Mouse (Mus musculus): ENCODE results near the gene Cwc22.
A peak's percentile ranks its signal among the peaks of the same experiment; 100 is the strongest.

The Cwc22 gene

DNA sequence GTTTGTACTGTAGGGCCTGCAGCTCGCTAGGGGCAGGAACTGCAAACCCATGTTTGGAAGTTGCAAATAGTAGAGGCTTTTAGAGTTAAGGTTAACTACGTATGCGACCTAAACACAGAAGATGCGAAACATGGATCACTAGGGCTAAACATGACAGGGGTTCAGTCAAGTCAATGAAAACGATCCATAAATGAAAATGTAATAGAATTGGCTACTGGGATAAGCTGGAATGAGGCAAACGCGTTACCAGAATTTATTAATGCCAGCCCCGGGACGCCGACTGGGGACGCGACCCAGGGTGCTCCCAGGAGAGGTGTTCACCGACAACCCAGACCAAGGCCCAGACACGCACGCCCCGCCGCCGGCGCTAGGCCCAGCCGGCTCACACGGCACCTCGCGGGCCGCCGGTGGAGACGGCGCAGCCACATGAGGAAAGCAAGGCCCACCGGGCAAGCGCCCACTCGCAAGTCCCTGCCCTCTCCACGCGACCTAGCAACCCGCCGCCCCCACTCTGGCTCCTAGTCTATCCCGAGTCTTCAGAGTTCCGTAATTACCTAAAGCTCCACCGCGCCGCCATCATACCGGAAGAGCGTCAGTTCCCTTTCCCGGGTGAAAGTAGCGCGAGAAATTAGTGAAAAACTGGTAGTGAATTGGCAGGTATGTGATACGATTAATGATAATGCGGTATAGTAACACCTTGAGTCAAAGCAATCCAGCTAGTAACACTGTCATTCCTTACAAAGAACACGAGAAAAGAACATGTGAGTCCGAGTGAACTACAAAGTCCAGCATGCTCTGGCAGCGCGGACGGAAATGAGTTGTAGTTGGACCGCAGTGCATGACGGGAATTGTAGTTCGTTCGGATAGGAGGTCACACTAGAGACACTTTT, at the start of gene Cwc22:
Cwc22 (minus strand) TSS at position 780 of the 890 bp plus-strand sequence.
- DNase-seq (ENCODE audit: extremely low spot score), result peak; percentile 88

DNA sequence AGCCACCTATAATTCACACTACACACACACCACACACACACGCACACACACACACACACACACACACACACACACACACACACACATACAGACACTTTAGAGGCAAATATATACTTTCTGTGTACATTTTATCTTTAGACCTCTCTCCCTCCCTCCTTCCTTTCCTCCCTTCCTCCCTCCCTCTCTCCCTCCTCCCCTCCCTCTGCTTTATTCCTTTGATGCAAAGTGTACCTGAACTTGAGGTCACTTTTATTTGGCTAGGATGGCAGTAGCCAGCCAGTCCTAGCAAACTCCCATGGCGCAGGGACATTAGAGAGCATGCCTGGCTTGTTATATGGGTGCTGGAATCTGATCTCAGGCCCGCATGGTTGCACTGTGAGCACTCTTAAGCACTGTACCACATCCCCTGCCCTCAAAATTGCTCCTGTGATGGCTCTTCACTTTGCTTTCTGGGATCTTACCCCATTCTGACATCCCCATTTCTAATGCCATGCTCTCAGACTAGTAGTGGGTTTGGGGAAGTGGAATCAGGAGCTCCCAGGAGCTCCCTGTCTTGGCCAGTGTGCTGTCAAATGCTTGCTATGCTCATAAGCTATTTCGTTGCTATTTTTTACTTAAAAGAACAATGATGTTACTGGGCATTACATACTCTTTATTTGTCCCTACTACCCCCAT, 47.7 kb upstream of the Cwc22 start:
- no peak for DNase-seq (ENCODE audit: extremely low spot score)

DNA sequence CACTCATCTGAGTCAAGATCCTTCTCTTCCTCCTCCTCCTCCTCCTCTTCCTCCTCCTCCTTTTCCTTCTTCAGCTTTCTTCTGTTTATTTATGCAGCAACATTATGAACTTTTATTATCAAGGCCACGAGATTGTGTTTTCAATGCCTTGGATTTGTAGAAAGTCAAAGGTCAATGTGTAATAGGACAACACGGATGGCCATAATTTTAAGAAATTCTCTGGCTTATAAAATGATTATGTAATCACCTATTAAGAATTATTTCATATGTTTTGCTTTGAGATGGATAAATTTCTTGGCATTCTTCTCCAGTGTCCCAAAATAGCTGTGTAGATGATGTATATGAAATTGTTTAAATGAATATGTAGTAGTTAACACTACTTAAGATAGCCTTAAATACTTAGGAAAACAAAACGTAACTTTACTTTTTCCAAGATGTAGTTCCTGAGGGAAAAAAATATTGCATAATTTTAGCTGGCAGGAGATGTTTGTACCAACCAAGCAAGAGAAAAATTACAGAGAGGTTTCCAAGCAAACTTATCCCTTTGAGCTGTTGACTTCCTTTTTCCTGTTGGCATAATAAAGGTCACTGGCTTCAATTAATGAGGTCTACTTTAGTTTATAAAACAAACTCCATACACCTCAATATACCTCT, 46.9 kb upstream of the Cwc22 start:
- no peak for DNase-seq (ENCODE audit: extremely low spot score)

DNA sequence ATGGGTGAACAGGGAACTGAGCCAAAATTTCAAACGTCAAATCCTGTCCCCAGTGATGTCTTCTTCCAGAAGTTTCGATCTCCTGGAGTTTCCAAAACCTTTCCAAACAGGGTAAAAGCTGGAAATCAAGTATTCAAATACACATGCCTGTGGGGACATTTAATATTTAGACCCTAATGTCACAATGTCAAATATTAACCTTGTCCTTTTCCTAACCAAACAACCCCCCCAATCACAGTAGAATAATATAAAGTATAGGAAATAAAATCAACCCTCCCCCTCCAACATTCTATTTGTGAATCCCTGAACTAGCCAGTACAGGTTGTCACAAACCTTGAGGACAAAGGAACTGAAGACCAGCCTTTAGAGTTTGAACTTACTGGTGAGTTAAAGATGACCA, 44.6 kb upstream of the Cwc22 start:
- DNase-seq (ENCODE audit: extremely low spot score), result no peak

DNA sequence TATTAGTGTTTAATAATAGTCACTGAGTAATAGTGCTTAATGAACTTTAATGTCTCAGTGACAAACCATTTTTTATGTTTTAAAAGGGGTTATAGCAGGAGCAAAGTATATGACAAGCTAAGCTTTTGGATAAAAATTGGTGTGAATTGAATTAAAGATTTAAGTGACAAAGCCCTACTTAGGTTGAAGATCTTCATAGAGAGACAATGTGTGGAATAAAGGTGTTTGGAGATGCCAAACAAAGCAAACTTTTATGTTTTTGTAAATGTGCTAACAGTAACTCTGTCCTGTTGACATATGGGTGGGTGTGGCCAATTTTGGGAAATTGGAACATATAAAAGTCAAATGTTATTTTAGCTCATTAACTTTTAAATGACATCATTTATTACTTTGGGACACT, 43.9 kb upstream of the Cwc22 start:
- no peak for DNase-seq (ENCODE audit: extremely low spot score)

DNA sequence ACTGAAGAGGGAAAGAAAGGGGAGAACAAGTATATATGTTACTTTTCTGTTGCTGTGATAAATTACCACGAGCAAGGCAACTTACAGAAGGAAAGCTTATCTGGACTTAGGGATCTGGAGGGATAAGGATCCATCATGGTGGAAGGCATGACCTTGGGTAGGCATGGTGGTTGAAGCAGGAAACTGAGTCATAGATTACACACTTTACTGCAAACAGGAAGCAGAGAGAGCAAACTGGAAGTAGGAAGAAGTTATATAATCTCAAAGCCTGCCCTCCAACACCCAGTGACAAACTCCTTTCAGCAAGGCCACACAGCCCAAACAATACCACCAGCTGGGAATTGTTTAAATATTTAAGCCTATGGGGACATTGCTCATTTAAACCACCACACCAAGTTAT, 43.2 kb upstream of the Cwc22 start:
- no peak for DNase-seq (ENCODE audit: extremely low spot score)

GRCm38 (mm10) chr2:77985991-77986730, 40.0 kb upstream of the Cwc22 start:
- DNase-seq (ENCODE audit: extremely low spot score), result no peak

DNA sequence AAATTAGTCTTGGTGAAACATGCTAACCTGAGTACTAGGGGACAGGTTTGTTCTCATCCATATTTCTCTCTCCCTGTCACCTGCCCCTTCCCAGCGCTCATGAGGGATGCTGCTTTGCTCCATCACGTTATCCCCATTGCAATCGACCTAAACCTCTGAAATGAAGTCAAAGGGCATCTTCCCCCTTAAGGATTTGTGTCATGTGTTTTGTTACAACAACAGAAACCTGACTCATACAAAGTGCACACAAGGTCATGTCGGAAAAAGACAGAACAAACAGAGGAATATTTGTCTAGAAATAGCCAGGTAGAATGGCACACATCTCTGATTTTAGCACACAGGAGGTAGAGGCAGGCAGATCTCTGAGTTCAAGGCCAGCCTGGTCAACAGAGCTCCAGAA, 38.0 kb upstream of the Cwc22 start:
- no peak for DNase-seq (ENCODE audit: extremely low spot score)

GRCm38 (mm10) chr2:77981826-77982225, 35.7 kb upstream of the Cwc22 start:
- no peak for DNase-seq (ENCODE audit: extremely low spot score)

GRCm38 (mm10) chr2:77980696-77981095, 34.5 kb upstream of the Cwc22 start:
- DNase-seq (ENCODE audit: extremely low spot score), result no peak

- DNase-seq (ENCODE audit: extremely low spot score), result no peak
These were observed 33.3 kb upstream of the Cwc22 start for GRCm38 (mm10) chr2:77979519-77979918.

- no peak for DNase-seq (ENCODE audit: extremely low spot score)
These were observed 32.9 kb upstream of the Cwc22 start for GRCm38 (mm10) chr2:77979081-77979480.

- DNase-seq (ENCODE audit: extremely low spot score), result no peak
These were observed 32.1 kb upstream of the Cwc22 start for GRCm38 (mm10) chr2:77978256-77978655.

DNA sequence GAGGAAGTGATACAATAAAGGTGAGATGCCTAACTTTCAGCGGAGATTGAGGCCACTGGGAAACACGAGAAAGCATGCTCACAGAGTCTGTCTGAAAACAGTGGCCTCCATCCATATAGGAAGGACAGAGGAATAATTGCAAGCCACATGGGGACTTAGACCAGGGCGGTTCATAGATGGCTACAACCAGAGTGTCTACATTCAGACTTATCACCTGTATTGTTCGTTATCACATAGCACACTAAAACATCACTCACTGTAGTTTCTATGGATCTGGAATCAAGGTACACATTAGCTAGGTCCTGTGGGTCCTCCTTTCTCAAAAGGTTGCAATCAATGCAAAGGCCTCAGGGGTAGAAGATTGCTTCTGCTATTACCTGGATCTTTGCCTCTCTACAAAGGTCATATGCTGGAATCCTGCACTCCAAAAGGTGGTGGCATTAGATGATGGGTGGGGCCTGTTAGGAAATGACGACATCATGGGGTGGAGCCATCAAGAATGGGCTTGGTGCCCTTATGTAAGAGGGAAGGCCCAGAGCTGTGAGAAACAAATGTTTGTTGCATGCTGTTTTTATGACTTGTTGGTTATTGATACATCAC, 30.2 kb upstream of the Cwc22 start:
- no peak for DNase-seq (ENCODE audit: extremely low spot score)

GRCm38 (mm10) chr2:77975606-77976005, 29.4 kb upstream of the Cwc22 start:
- DNase-seq (ENCODE audit: extremely low spot score), result no peak

DNA sequence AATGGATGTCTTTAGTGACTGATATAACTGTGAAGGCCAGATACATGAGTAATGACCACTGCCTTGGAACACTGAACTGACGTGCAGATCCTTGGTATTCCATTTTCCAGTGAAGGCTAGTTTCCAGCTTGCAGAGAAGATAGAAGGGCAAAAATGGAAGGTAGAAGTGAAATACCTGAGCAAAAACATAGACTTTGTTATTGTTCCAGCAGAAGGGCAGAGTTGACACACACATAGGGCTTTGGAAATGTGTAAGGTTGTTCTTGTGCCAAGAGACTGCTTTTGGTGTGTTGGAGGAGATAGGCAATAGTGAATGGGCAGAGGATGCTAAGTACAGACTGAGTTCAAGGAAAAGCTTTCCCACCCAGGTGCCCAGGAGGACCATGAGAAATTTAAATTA, 28.8 kb upstream of the Cwc22 start:
- DNase-seq (ENCODE audit: extremely low spot score), result no peak

DNA sequence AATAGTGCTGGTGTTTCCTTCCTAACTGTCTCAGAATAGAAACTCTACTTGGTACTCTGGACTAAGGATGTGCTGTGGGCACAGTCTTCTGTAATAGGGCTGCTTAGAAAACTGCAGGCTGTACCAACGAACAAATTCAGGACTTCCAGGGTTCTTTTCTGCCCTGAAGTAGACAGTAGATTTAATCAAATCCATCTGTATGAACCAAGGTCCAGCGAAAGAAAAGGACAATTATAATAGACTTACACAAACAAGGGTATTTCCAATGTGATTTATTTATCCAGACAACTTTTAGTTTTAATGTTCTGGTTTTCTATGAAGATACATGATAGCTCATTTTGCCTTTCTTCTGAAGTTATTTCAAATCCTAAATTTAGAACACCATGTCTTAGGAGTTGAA, 28.2 kb upstream of the Cwc22 start:
- no peak for DNase-seq (ENCODE audit: extremely low spot score)

DNA sequence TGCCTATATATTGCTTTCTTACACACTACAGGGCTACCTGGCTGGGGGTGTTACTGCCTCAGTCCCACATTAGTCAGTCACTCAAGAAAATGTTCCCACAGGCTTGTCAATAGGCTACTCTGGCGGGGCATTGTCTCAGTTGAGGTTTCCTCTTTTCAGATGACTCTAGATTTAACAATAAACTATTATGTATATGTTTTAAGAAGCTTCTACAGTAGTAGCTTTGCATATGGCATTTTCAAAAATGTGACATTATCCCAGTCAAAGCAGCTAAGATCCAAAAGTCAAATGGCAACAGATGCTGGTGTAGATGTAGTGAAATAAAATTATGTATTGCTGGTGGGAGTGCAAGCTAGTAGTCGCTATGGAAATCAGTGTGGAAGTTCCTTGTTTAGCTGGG, 27.1 kb upstream of the Cwc22 start:
- DNase-seq (ENCODE audit: extremely low spot score), result no peak

DNA sequence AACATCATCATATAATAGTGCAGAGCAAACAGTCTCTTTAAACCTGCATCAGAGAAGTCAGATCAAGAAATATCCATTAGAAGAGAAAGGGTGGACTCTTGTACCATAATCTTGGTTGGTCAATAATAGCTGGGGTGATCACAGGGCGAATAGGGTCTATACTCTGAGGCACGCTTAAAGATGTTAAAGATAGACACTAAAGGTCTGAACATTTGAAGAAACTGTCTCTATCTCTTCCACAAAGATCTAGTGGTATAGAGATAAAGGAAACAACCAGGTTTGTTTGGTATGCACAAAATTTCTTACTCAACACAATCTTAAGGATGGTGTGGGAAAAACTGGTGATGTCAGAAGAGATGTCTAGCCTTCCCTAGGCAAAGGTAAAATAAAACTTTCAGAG, 26.4 kb upstream of the Cwc22 start:
- no peak for DNase-seq (ENCODE audit: extremely low spot score)

- no peak for DNase-seq (ENCODE audit: extremely low spot score)
These were observed 25.7 kb upstream of the Cwc22 start for GRCm38 (mm10) chr2:77971871-77972270.

DNA sequence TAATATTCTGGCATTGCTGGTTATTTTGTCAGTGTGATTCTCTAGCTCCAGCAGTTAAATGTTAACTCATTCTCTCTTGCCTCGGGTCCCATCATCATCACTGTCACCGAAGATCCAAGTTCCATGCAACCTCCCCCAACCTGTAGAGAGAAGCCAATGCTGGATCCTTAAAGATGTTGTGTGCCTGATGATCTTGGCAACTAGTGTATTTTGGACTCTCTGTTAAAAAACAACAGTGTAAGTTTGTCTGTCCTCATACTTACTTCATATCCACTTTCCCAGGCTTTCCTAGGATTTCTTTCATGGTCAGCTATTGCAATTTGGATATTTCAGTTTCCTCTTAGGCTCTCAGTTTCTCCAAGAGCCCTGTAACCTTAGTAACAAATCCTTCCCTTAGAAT, 25.2 kb upstream of the Cwc22 start:
- no peak for DNase-seq (ENCODE audit: extremely low spot score)

DNA sequence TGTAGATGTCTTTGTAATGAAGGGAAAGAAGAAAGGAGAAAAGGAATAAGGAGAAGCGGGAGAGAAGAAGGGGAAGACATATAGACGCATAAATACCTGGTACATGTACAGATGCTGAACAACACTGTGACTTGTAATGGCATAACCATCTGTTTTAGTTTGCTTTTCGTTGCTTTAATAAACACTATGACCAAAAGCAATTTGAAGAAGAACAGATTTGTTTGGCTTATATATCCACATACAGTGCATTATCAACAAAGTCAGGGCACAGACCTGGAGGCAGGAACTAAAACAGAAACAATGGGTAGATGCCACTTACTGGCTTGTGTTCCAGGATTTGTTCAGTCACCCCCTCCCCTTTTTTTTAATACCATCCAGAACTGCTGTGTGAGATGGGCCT, 24.4 kb upstream of the Cwc22 start:
- DNase-seq (ENCODE audit: extremely low spot score), result no peak

Data from embryo, embryonic 9.5 days (tissue).